Mouse (Mus musculus): ENCODE data around the gene Tmem63b.
"Not testable (repeated sequence)": the region's sequence is repeated elsewhere in the genome, so short reads cannot be mapped to it uniquely, and the experiment has no call there.

The Tmem63b gene

DNA sequence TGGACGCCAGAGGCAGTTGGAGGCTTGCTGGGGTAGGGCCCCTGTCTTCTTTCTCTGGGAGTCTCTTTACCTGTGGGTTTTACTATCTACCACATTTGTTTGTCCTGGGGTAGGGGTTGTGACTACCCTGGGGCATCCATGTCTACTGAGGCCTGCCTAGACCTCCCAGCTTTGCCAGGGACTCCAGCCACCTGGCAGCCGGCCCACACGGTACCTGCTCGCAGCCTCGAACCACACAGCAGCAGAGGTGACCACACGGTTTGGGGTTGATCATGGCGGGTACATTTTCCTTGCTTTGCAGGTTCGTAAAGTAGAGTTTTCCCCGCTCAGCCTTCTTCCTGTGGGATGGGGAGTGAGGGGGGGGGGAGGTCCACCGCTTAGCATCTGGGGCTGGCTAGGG, 19.2 kb downstream of the Tmem63b start:
- DNase-seq = no peak

GRCm38 (mm10) chr17:45666091-45666490, 20.6 kb downstream of the Tmem63b start:
- no peak for DNase-seq

GRCm38 (mm10) chr17:45664608-45665007, 22.1 kb downstream of the Tmem63b start:
- no peak for DNase-seq

DNA sequence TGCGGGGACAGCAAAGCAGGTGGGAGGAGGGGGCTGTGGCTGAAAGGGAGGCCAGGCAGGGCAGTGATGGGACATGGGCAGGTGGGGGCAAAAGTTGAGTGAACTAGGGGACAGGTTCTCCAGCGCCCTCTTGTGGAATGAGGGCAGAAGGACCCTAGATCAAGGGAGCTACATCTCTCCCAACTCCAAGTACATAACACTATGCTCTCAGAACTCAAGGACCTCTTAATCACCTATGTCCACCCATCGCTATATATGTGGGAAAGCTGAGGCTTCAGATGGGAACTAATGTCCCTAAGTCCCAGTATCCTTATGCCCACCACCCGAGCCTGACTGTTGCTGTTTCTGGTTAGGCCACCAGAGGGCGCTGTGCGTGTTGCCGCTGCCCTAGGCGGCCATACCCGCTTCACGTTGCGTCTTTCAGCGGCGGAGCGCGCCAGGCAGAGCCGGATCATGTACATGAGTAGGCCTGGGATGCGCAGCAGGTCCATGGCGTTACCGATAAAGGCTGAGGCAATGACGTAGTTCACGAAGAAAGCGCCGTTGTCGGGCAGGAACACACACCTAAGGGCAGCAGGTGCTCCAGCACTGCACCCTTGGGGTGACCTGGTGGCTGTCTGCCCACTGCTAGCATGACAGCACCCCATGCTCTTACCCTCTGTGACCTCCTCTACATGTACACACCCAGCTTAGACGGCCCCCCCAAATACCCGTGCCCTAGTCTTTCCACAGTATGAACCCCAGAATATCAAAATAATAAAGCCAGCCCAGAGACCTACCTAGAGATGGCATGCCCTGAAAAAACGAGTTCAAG, 23.4 kb downstream of the Tmem63b start:
- peak; percentile 86 to 87 for DNase-seq

GRCm38 (mm10) chr17:45659225-45659624, 27.5 kb downstream of the Tmem63b start, which contains the start of gene Capn11:
Gene Capn11 (minus strand): TSS chr17:45659325.
- DNase-seq = no peak

- DNase-seq = peak; percentile 20 to 21
Measured at GRCm38 (mm10) chr17:45655820-45656219, 30.9 kb downstream of the Tmem63b start.

GRCm38 (mm10) chr17:45653233-45653632, 33.5 kb downstream of the Tmem63b start:
- DNase-seq = no peak

DNA sequence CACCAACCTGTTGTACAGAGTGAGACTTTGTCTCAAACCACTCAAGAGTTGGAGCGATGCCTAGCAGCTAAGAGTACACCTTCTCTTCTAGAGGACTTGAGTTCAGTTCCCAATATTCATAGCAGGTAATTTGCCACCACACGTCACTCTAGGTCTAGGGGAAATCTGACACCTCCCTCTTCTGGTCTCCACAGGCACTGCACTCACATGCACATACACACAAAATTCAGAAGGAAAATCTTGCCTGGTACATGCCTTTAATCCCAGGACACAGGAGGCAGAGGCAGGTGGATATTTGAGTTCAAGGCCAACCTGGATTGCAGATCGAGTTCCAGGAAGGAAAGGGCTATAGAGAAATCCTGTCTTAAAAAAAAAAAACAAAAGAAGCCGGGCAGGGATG, 42.5 kb downstream of the Tmem63b start:
- DNase-seq = no peak

DNA sequence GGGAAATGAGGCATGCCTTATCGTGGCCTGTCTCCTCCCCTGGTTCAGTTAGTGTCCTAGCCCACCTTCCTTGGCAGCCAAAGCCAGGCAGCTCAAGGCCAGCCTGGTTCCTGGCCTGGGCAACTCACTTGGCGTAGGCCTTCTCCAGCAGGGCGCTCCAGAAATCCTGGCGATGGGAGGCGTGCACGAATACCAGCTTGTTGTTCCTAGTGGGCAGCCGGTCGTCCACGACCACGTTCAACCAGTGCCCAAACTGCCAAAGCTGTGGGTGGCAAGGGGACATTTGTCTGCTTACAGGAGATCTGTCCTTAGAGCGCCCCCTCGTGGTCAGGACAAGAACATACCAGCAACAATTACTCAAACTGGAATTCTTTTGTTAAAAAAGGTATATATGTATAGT, 44.0 kb downstream of the Tmem63b start:
- DNase-seq = peak; percentile 86 to 88

- DNase-seq = no peak
Measured at GRCm38 (mm10) chr17:45641981-45642380, 44.7 kb downstream of the Tmem63b start.

DNA sequence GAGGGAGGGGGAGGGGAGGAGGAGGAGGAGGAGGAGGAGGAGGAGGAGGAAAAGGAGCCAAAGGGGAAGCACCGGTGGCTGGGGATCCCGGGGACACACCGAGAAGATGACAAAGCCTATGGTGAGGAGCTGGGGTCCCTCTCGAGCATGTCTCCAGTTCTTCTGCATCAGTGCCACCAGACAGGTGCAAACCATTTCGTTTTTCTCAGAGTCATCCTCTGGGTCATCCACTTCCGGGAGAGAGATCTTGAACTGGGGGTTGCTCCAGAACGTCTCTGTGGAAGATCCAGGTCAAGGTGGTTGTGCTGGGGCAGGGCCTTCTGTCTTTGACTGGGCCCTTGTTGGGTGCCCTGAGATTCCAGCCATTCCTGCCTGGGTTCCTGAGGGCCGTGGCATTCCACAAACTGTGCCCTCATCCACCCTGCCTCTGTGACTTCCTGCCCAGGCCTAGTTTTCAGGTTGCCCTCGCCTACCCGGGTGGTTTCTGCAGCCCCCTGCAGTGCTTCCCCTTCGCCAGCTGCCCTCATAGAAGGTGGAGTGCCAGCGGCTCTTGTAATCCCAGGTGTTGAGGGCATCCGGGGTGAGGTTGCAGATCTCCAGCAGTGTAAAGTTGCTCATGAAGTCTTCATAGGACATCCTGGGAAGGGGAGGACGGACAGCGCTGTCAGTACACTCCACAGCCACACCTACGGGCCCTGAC, 48.0 kb downstream of the Tmem63b start:
- DNase-seq = no peak

DNA sequence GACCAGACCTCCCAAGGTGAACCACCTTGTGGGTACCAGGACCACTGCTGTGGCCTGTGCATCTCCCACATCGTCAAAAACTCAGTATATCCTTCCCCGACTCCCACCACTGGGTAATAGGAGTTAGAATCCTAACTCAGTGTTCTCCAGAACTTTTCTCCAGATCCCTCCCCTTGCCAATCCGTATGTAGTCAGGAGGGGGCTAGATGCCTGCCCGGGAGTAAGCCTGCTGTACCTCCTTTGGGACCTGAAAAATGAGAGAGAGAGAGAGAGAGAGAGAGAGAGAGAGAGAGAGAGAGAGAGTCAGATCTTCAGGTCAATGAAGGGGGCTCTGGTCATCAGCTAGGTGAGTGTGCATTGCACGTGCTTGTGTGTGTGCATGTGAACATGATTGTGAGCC, 52.7 kb downstream of the Tmem63b start:
- no peak for DNase-seq

- peak; percentile 67 to 76 for DNase-seq
Measured at GRCm38 (mm10) chr17:45631940-45632339, 54.8 kb downstream of the Tmem63b start.

DNA sequence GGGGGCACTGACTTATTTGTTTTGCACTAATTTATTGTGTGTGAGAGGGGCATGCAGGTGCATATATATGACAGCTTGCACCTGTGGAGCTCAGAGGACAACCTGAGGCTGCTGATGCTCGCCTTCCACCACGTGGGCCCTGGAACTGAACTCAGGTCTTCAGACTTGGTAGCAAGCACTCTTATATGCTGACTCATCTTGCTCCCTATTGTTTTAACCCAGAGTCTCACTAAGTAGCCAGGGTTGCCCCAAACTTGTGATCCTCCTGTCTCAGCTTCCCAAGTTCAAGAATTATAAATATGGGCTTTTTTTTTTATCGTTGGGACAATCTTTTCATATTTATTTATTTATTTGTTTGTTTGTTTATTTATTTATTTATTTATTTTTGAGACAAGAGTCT, 55.7 kb downstream of the Tmem63b start:
- no peak for DNase-seq

DNA sequence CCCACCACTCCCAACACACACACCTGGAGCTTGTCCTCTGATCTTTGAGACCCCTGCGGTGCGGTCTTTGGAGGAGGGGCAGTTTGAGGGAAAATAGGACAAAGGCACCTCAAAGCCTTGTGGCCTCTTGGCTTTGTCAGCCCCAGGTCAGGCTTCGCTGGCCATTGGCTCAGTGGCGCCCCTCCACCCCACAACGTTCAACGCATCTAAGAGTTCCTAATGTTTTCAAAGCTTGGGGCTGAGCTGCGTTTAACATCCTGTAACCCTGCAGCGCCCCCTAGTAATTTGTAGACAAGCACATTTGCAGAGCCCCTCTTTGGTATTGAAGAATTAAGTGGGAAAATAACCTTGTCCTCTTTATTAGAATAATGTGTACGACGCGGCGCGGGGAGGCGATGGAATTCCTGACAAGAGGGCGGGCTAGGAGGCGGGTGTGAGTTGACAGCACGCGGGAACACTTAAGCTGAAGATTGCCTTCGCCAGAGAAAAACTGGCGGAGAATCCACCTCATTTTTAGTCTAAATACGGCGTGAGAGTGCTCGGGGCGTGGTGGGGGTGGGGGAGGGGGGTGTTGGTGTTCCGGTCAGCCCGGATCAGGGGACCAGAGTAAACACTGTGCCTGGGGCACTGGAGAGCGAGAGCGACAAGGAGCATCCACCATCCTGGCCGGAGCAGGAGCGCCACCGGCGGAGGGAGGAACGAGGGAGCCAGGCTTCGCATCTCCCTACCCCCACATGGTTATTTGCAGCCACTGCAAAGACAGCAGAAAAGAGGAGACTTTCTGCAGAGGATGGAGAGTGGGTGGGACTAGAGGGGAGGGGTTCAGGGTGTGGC, 56.6 kb downstream of the Tmem63b start:
- peak; percentile 75 to 79 for DNase-seq

GRCm38 (mm10) chr17:45628885-45629855, 57.5 kb downstream of the Tmem63b start:
- peak in 1 of 2 experiments; percentile 13 for DNase-seq

DNA sequence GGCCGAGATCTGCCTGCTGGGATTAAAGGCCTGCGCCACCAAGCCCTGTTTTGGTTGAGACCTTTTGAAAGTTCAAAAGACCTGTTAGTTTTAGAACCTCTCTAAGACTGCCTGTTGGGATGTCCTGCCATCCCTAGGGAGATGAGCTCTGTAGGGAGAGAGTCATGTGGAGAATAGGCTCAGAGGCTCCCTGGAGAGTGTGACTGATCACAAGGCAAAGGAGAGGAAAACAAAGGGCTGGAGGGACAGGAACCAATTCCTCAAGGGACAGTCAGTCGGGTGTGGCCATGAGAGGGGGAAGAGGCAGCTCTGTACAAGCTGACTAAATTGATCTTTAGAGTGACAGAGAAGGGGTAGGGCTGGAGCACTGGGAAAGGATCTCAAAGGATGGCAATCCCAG, 58.5 kb downstream of the Tmem63b start:
- no peak for DNase-seq

GRCm38 (mm10) chr17:45626577-45627134, 60.0 kb downstream of the Tmem63b start:
- DNase-seq = peak; percentile 73 to 75

DNA sequence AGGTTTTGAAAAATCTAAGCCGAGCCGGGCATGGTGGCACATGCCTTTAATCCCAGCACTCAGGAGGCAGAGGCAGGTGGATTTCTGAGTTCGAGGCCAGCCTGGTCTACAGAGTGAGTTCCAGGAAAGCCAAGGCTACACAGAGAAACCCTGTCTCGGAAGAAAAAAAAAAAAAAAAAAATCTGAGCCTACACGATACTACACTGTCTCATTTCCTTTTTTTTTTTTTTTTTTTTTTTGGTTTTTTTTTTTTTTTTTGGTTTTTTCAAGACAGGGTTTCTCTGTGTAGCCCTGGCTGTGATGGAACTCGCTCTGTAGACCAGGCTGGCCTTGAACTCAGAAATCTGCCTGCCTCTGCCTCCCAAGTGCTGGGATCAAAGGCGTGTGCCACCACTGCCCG, 63.3 kb downstream of the Tmem63b start:
- DNase-seq = not testable (repeated sequence)

DNA sequence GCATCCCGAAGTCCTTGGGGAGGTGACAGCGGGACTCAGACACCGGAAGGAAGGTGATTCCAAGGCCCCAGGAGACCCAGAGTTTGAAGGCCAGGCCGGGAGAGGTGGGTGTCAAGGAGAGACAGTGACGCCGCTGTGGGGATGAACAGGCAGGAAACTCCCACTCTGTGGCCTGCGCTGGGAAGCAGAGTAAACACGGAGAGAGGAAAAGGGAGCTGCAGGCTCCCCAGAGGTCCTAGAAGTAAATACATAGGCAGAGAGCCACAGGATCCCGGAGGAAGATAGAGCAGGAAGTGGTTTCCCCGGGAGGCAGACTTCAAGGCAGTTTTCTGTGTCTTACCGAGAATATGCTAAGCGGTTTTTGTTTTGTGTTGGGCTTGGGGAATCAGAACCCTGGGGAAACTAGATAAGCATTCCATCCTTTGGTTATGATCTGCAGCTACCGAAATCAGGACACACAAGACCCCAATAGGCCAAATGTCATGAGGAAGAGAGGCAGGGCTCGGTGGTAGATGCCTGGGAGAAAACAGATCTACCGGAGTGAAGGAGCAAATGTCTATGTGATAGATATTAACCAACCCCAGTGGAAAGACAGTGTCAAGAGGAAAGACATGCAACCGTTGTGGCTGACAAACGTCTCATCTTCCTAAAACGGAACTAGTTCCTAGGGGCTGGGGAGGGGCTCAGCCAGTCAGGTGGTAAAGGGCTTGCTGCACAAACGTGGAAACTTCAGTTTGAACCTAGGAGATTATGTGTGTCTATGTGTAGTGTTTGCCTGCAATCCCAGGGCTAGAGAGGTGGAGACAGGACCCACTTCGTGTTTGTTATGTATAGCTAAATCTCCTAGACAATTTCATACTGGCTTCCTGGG, 67.1 kb downstream of the Tmem63b start:
- DNase-seq = peak in 1 of 2 experiments; percentile 19
